Mouse (Mus musculus) adrenal gland, postnatal 4 days (tissue): Measurements from ENCODE around the gene Ppp1cc. TPM values are rescaled to one million over a fixed set of nuclear protein-coding genes. Genes with fewer than 3 reads are reported as not detected.

Experiments
- DNase-seq, 2 experiments: peaks; one replicate each; pipeline ENCODE4 v3.0.0; 2021 to 2022; ENCODE audit warnings: low spot score in 2 of 2, mixed read lengths in 2 of 2
- long read RNA-seq, 2 experiments: library from polyadenylated mRNA; stranded (forward); transcript quantifications; one replicate each; pipeline ENCODE4 v2.0.0; 2021
- total RNA-seq, 2 experiments: library from RNA; stranded (reverse); gene quantifications; 2 replicates each; pipeline ENCODE4 v1.2.3; 2021

Ppp1cc gene
- total RNA-seq, result 100 to 1,000 TPM; 211 to 221 TPM
- long read RNA-seq, experiment 1, transcript Ppp1cc-201 (8 exons, 1,442 nt), result minor isoform, 14 of 144 reads
- long read RNA-seq, experiment 1, transcript Ppp1cc-202 (7 exons, 2,384 nt), result major isoform, 92 of 144 reads
- long read RNA-seq, experiment 1, transcript Ppp1cc-203 (6 exons, 2,492 nt), result minor isoform, 12 of 144 reads
- long read RNA-seq, experiment 1, partial matches to known transcripts, result 9 of 144 reads
- long read RNA-seq, experiment 1, other reads (novel, unspliced or antisense), result 12 of 144 reads
- long read RNA-seq, experiment 2, transcript Ppp1cc-201 (8 exons, 1,442 nt), result minor isoform, 38 of 284 reads
- long read RNA-seq, experiment 2, transcript Ppp1cc-203 (6 exons, 2,492 nt), result minor isoform, 20 of 284 reads
- long read RNA-seq, experiment 2, transcript Ppp1cc-202 (7 exons, 2,384 nt), result major isoform, 199 of 284 reads
- long read RNA-seq, experiment 2, partial matches to known transcripts, result 12 of 284 reads
- long read RNA-seq, experiment 2, other reads (novel, unspliced or antisense), result 12 of 284 reads

DNA sequence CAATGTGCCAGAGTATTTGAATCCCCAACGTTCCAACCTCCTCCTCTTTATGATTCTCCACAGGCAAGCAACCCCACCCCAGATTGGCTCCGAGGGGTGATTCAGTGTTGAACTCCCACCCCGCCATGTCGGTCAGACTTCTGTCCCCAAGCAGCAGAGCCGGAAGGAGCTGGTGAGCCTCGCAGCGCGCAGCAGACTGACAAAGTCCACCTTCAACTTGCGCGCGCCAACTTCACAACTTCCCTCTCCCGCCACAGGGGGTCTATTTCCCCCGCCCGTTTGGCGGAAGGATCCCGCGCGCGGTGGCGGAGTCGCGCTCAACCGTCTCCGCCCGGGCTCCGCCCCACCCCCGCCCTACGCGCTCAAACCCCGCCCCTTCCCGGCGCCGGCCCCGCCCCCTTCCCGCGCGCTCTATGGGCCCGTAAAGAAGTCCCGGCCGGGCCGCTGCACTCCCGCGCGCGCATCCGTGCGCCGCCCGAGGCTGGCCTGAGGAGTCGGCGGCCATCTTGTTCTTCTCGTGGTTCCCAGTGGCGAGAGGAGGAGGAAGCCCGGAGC is at the start of gene Ppp1cc:
TSS of gene Ppp1cc (plus strand) at position 452 of the 555 bp plus-strand sequence.
- peak; percentile 88 to 92 for DNase-seq

DNA sequence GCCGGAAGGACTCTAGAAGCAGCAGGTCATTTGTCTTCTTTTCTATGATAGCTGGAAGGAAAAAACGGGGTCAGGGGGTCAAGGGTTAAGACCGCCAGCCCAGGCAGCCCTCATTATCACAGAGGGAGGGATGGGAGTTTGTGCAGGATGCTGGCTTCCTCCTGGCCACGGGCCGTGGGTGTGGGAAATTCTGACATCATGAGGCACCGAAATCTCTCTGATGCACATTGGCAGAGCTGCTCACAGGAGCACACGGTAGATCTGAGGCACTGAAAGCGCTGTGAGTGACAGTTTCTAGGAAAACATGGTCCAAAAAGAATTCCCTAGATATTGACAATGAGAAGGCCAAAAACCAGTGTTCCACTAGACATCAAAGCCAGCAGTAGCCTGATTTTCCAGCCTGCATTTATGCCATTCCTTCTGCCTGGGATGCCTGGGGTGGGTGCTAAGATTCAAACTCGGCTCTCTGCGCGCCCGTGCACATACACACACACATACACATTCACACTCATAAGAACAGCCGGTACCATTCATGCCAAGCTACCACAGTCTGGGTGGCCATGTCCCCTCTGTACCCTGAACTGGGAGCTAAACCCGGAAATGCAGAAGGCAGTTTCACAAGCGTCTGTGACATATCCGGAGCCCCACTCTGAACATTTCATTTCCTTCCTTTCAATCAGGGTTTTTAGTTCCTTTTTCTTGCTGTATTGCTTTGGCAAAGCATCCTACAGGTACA is 48.6 kb upstream of the Ppp1cc start:
- no peak for DNase-seq

DNA sequence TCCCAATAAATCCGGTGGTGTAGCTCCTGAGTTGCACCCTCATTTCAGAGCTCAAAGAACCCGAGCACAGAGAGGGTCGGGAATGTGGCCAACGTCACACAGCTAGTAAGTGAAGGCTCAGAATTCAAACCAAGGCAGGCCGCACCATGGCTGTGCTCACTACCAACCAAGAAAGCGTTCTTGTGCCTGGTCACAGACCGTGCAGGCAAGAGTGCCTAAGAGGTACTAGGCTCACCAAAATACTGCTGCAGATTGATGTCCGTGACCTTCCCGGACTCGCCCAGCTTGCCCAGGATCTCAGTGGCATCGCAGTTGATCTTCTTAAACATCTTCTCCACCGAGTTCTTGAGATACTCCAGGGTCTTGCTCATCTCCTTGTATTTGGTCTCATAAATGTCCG is 47.5 kb upstream of the Ppp1cc start:
- no peak for DNase-seq

- DNase-seq, result no peak
These were observed 46.8 kb upstream of the Ppp1cc start for GRCm38 (mm10) chr5:122111091-122111932.

GRCm38 (mm10) chr5:122111933-122112248 is 46.2 kb upstream of the Ppp1cc start:
- DNase-seq, result no peak

DNA sequence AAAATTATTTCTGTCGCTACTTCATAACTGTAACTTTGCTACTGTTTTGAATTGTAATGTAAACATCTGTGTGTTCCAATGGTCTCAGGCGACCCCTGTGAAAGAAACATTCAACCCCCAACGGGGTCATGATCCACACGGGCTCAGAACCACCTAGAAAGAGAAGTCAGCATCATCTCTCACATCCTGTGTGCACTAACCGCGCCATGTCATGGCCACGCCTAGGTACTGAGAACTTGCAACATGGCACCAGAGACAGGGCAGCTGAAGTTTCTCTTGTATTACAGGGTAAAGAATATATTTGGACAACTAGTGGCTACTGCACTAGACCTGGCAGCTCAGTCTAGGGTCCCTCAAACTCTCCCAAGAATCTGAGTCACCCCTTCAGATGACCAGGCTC is 44.6 kb upstream of the Ppp1cc start:
- no peak for DNase-seq

DNA sequence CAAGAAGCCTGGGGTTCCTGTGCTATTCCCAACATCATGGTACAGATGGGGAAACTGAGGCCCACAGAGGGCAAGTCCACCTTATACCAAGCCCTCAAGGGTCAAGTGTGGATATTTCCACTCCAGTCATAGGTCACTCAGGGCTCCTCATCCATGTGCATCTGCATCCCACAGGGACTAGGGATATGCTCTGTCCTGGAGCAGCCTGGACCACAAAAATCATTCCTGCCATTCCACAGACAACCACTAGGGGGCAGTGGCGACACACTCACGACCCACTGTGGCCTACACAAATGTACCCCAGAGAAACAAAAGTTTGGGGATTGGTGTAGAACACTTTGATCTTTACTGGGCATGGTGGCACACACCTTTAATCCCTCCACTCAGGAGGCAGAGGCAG is 43.9 kb upstream of the Ppp1cc start:
- DNase-seq, result no peak

GRCm38 (mm10) chr5:122115266-122115763 is 42.8 kb upstream of the Ppp1cc start:
- no peak for DNase-seq

DNA sequence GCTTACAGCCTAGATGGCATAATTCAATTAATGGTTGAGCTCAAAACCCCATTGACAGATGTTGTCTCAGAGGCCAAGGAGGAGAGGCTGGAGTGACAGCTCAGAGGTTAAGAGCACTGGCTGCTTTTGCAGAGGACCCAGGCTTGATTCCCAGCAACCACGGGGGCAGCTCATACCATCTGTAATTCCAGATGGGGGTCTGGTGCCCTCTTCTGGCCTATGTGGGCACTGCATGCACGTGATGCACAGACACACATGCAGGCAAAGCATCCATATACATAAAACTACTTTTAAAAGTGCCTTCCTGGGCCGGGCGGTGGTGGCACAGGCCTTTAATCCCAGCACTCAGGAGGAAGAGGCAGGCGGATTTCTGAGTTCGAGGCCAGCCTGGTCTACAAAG is 41.8 kb upstream of the Ppp1cc start:
- DNase-seq, result no peak

GRCm38 (mm10) chr5:122125211-122125760 is 32.8 kb upstream of the Ppp1cc start:
- no peak for DNase-seq

- peak in 1 of 2 experiments; percentile 58 for DNase-seq
These were observed 28.9 kb upstream of the Ppp1cc start for GRCm38 (mm10) chr5:122129068-122129655.

DNA sequence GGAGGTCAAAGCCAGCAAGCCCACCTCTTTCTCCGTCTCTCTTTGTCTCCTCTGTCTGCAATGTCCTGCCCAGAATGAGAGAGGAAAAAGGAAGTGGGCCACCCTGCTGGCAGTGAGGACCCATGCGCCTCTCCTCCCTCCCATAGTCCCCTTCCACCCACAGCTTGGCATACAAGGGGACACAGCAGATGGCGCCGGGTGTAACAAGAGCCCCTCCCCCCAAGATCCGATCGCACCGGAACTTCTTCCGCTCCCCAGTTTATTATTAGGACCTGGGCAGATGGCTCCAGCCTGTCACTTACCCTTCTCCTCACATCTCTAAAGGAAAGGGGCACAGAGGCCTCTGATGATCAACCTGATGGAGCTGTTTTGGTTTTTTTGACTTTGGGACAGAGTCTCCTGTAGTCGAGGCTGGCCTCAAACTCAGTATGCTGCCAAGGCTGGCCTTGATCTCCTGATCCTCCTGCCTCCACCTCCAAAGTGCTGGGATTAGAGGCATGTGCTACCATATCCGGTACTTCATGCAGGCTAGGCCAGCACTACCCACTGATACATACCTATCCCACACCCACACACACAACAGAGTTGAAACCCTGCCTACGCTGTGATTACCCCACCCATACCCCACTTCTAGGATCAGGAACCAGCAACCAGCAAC is 27.6 kb upstream of the Ppp1cc start:
- no peak for DNase-seq

- DNase-seq, result peak; percentile 72 to 85
These were observed 26.7 kb upstream of the Ppp1cc start for GRCm38 (mm10) chr5:122131076-122132051.

GRCm38 (mm10) chr5:122132167-122133049 is 25.7 kb upstream of the Ppp1cc start:
- no peak for DNase-seq

DNA sequence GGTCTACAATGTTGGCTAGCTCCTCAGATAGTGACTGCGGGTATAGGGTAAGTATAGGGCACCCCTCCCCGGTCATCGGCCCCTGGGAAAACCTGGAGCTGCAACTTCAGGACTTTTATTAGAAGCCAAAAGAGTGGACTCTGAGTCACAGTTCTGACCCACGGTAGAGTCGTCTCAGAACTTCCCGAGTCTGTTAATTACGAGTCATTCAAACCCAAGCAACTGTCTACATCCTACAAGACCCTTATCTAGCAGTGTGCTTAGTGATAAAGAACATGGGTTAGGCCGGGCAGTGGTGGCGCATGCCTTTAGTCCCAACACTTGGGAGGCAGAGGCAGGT is 25.1 kb upstream of the Ppp1cc start:
- no peak for DNase-seq

- DNase-seq, result no peak
These were observed 23.4 kb upstream of the Ppp1cc start for GRCm38 (mm10) chr5:122134395-122135289.
